Comparison of ENCODE assay signal across 8 mouse cellular contexts in genomic region chr11:96976379-96976687, GRCm38 (mm10). TPM values are rescaled to one million over a fixed set of nuclear protein-coding genes. Genes with fewer than 3 reads are reported as not detected.
DNase-seq lines count a peak whose midpoint lies in the region; ATAC-seq lines count a peak whose summit lies in the region.

No protein-coding gene starts in this region.

- no peaks in the 10 kb centered on the region for H3K27me3 ChIP-seq in kidney, embryonic 16.5 days (ENCODE audit: insufficient read depth, low read length)
- peaks cover 3% of the 10 kb centered on the region for H3K27me3 ChIP-seq in embryonic facial prominence, embryonic 10.5 days (replicated peaks; ENCODE audit: low read depth, poor library complexity, severe bottlenecking)
- H3K27me3 ChIP-seq in hindbrain, embryonic 15.5 days: no peaks in the 10 kb centered on the region
- H3K27me3 ChIP-seq in midbrain, embryonic 14.5 days (ENCODE audit: control insufficient read depth, insufficient read depth, low read length): no peaks in the 10 kb centered on the region

- H3K4me2 ChIP-seq in kidney, embryonic 16.5 days (replicated peaks; ENCODE audit: low read depth, low read length): peak overlapping the region; percentile 91
- H3K4me2 ChIP-seq in hindbrain, embryonic 15.5 days: peak overlapping the region; percentile 67
- peak overlapping the region; percentile 87 for H3K4me2 ChIP-seq in midbrain, embryonic 14.5 days (ENCODE audit: low read length)

- peak overlapping the region; percentile 92 for H3K4me3 ChIP-seq in kidney, embryonic 16.5 days (ENCODE audit: low read length)
- H3K4me3 ChIP-seq in embryonic facial prominence, embryonic 10.5 days: peak overlapping the region; percentile 92
- peak overlapping the region; percentile 92 for H3K4me3 ChIP-seq in hindbrain, embryonic 15.5 days
- H3K4me3 ChIP-seq in midbrain, embryonic 14.5 days (replicated peaks; ENCODE audit: low read depth, low read length): peak overlapping the region; percentile 88

- peak overlapping the region; percentile 99 for H3K9ac ChIP-seq in kidney, embryonic 16.5 days (replicated peaks; ENCODE audit: low read length)
- H3K9ac ChIP-seq in hindbrain, embryonic 15.5 days: peak overlapping the region; percentile 92
- H3K9ac ChIP-seq in midbrain, embryonic 14.5 days (replicated peaks; ENCODE audit: low read length): peak overlapping the region; percentile 93

- ATAC-seq in kidney, embryonic 16.5 days (ENCODE audit: low FRiP score, low TSS enrichment): no peak
- ATAC-seq in hindbrain, embryonic 15.5 days (ENCODE audit: low FRiP score, low read depth): no peak
- ATAC-seq in midbrain, embryonic 14.5 days (ENCODE audit: low FRiP score, low TSS enrichment): no peak

- peaks cover 32% of the 10 kb centered on the region for H3K4me1 ChIP-seq in kidney, embryonic 16.5 days (ENCODE audit: insufficient read depth, low read length)
- H3K4me1 ChIP-seq in embryonic facial prominence, embryonic 10.5 days: peaks cover 42% of the 10 kb centered on the region
- H3K4me1 ChIP-seq in hindbrain, embryonic 15.5 days (replicated peaks): peaks cover 46% of the 10 kb centered on the region
- H3K4me1 ChIP-seq in midbrain, embryonic 14.5 days (ENCODE audit: control insufficient read depth, insufficient read depth, low read length): peaks cover 24% of the 10 kb centered on the region

- H3K9me3 ChIP-seq in kidney, embryonic 16.5 days (ENCODE audit: low read length): no peaks in the 10 kb centered on the region
- H3K9me3 ChIP-seq in embryonic facial prominence, embryonic 10.5 days: no peaks in the 10 kb centered on the region
- no peaks in the 10 kb centered on the region for H3K9me3 ChIP-seq in hindbrain, embryonic 15.5 days
- no peaks in the 10 kb centered on the region for H3K9me3 ChIP-seq in midbrain, embryonic 14.5 days (ENCODE audit: control insufficient read depth, low read length)

- no peak for DNase-seq in kidney, postnatal 4 days
- DNase-seq in embryonic facial prominence, embryonic 10.5 days (ENCODE audit: low spot score): no peak
- DNase-seq in midbrain, embryonic 14.5 days: no peak
- no peak for DNase-seq in Muller cell, postnatal 12 days (ENCODE audit: inconsistent ontology term)
- DNase-seq in right cerebral cortex, postnatal 14 days: no peak
- no peak for DNase-seq in cerebellum, postnatal 10 days

- peak overlapping the region; percentile 97 for H3K27ac ChIP-seq in kidney, embryonic 16.5 days (ENCODE audit: low read length)
- H3K27ac ChIP-seq in embryonic facial prominence, embryonic 10.5 days (replicated peaks): peak overlapping the region; percentile 98
- peak overlapping the region; percentile 99 for H3K27ac ChIP-seq in hindbrain, embryonic 15.5 days (replicated peaks)
- H3K27ac ChIP-seq in midbrain, embryonic 14.5 days (replicated peaks; ENCODE audit: low read depth, low read length): peak overlapping the region; percentile 97; the same call in 1 of the 2 replicates

- H3K36me3 ChIP-seq in kidney, embryonic 16.5 days (ENCODE audit: insufficient read depth, low read length): no peaks in the 10 kb centered on the region
- 0 out of 2 replicates have a peak, but pooled peaks cover 3% of the 10 kb centered on the region for H3K36me3 ChIP-seq in embryonic facial prominence, embryonic 10.5 days (replicated peaks)
- no peaks in the 10 kb centered on the region for H3K36me3 ChIP-seq in hindbrain, embryonic 15.5 days
- no peaks in the 10 kb centered on the region for H3K36me3 ChIP-seq in midbrain, embryonic 14.5 days (ENCODE audit: control insufficient read depth, insufficient read depth, low read length)

- 49% methylated on average over 3 of the region's 3 CpGs for WGBS in kidney, embryonic 16.5 days
- WGBS in embryonic facial prominence, embryonic 10.5 days: 60% methylated on average over 3 of the region's 3 CpGs
- 44% methylated on average over 3 of the region's 3 CpGs for WGBS in hindbrain, embryonic 15.5 days
- WGBS in midbrain, embryonic 14.5 days: 54% methylated on average over 3 of the region's 3 CpGs

RNA-seq across cellular contexts. Expression of gene Sp2, which starts 6.4 kb away (rescaled TPM):
- 21.2 and 25.1 TPM in 2 replicates for polyA plus RNA-seq in kidney, embryonic 16.5 days (2015; fragmentation: Nextera tagmentation; extraction: Ambion mirVana)
- polyA plus RNA-seq in embryonic facial prominence, embryonic 10.5 days (2016; fragmentation: Nextera tagmentation; extraction: Ambion mirVana): 27.9 and 30.3 TPM in 2 replicates
- 16.6 and 18.6 TPM in 2 replicates for polyA plus RNA-seq in hindbrain, embryonic 15.5 days (2015; fragmentation: Nextera tagmentation; extraction: Ambion mirVana)
- 12.3 and 17.2 TPM in 2 replicates for polyA plus RNA-seq in midbrain, embryonic 14.5 days (2014; fragmentation: Nextera tagmentation; extraction: Ambion mirVana)

RNA-seq across cellular contexts. Expression of gene Pnpo, which starts 32.5 kb away (rescaled TPM):
- polyA plus RNA-seq in kidney, embryonic 16.5 days (2015; fragmentation: Nextera tagmentation; extraction: Ambion mirVana): 38.0 TPM in 2 replicates
- polyA plus RNA-seq in embryonic facial prominence, embryonic 10.5 days (2016; fragmentation: Nextera tagmentation; extraction: Ambion mirVana): 32.0 and 34.5 TPM in 2 replicates
- 30.4 and 32.5 TPM in 2 replicates for polyA plus RNA-seq in hindbrain, embryonic 15.5 days (2015; fragmentation: Nextera tagmentation; extraction: Ambion mirVana)
- 18.9 and 20.9 TPM in 2 replicates for polyA plus RNA-seq in midbrain, embryonic 14.5 days (2014; fragmentation: Nextera tagmentation; extraction: Ambion mirVana)

RNA-seq across cellular contexts. Expression of gene Sp6, which starts 36.9 kb away (rescaled TPM):
- 1.6 and 2.0 TPM in 2 replicates for polyA plus RNA-seq in kidney, embryonic 16.5 days (2015; fragmentation: Nextera tagmentation; extraction: Ambion mirVana)
- 4.4 and 7.4 TPM in 2 replicates for polyA plus RNA-seq in embryonic facial prominence, embryonic 10.5 days (2016; fragmentation: Nextera tagmentation; extraction: Ambion mirVana)
- polyA plus RNA-seq in hindbrain, embryonic 15.5 days (2015; fragmentation: Nextera tagmentation; extraction: Ambion mirVana): 0.43 and 0.62 TPM in 2 replicates
- 0.15 TPM in 1 of 2 replicates, not detected in the other for polyA plus RNA-seq in midbrain, embryonic 14.5 days (2014; fragmentation: Nextera tagmentation; extraction: Ambion mirVana)

RNA-seq across cellular contexts. Expression of gene Prr15l, which starts 48.4 kb away (rescaled TPM):
- 52.5 and 55.8 TPM in 2 replicates for polyA plus RNA-seq in kidney, embryonic 16.5 days (2015; fragmentation: Nextera tagmentation; extraction: Ambion mirVana)
- 1.1 and 2.3 TPM in 2 replicates for polyA plus RNA-seq in embryonic facial prominence, embryonic 10.5 days (2016; fragmentation: Nextera tagmentation; extraction: Ambion mirVana)
- 0.35 and 0.41 TPM in 2 replicates for polyA plus RNA-seq in hindbrain, embryonic 15.5 days (2015; fragmentation: Nextera tagmentation; extraction: Ambion mirVana)
- 0.16 and 0.24 TPM in 2 replicates for polyA plus RNA-seq in midbrain, embryonic 14.5 days (2014; fragmentation: Nextera tagmentation; extraction: Ambion mirVana)

RNA-seq across cellular contexts. Expression of gene Scrn2, which starts 53.4 kb away (rescaled TPM):
- polyA plus RNA-seq in kidney, embryonic 16.5 days (2015; fragmentation: Nextera tagmentation; extraction: Ambion mirVana): 45.7 and 50.9 TPM in 2 replicates
- 43.5 and 43.8 TPM in 2 replicates for polyA plus RNA-seq in embryonic facial prominence, embryonic 10.5 days (2016; fragmentation: Nextera tagmentation; extraction: Ambion mirVana)
- polyA plus RNA-seq in hindbrain, embryonic 15.5 days (2015; fragmentation: Nextera tagmentation; extraction: Ambion mirVana): 14.5 and 15.1 TPM in 2 replicates
- polyA plus RNA-seq in midbrain, embryonic 14.5 days (2014; fragmentation: Nextera tagmentation; extraction: Ambion mirVana): 11.3 and 15.6 TPM in 2 replicates
